Comparison of ENCODE assay signal across 10 mouse cellular contexts in genomic region chr7:81566892-81567291, GRCm38 (mm10). TPM values are rescaled to one million over a fixed set of nuclear protein-coding genes. Genes with fewer than 3 reads are reported as not detected.
A peak's percentile ranks its signal among the peaks of the same experiment; 100 is the strongest.
DNase-seq lines count a peak whose midpoint lies in the region; TF ChIP-seq lines count a peak whose summit lies in the region.
"Had no signal": no experiment of that assay in that cellular context is flagged by ENCODE, and none has a peak within 500 bp of the region (broad histone marks: within the 10 kb centered on the region; RNA-seq: fewer than 3 reads in every experiment).

Fsd2 (minus strand) TSS chr7:81566944.

- no peak for TF ChIP-seq CTCF in layer of hippocampus, adult 2 months (conservative IDR thresholded peaks at IDR 0.05)

- H3K4me3 ChIP-seq in layer of hippocampus, adult 2 months: no peak within 1 kb of the TSS

- no peak for DNase-seq in layer of hippocampus, adult 2 months (ENCODE audit: low spot score in 2 of 2)
- no peak for DNase-seq in layer of hippocampus, postnatal 25 days (ENCODE audit: extremely low spot score in 1 of 2, low spot score in 1 of 2)
- DNase-seq in gastrocnemius, adult 8-10 months (ENCODE audit: low spot score in 2 of 2): peak; percentile 61 to 79
- peak; percentile 78 for DNase-seq in heart, adult 9 months (ENCODE audit: low spot score in 2 of 2)
- DNase-seq in heart, postnatal 4 days: peak; percentile 74
- DNase-seq in cerebellum, postnatal 14 days: no peak
- DNase-seq in left cerebral cortex, postnatal 36 days (ENCODE audit: low spot score in 2 of 2): no peak
- DNase-seq: adrenal gland, adult 8-10 months; kidney, adult 11 months; left cerebral cortex, postnatal 4 days had no signal

- H3K27ac ChIP-seq in layer of hippocampus, adult 2 months: peak within 1 kb of the TSS; percentile 58

- intact Hi-C loops in left cerebral cortex, postnatal 36 days (cut with DNase I): no loop called here

RNA-seq across cellular contexts. Expression of gene Fsd2, which starts in this region (rescaled TPM):
- under 1 TPM; 0.27 to 0.28 TPM for total RNA-seq in layer of hippocampus, adult 2 months (2021)
- total RNA-seq in layer of hippocampus, postnatal 25 days (2021): under 1 TPM; 0.23 to 0.34 TPM
- total RNA-seq in gastrocnemius, adult 8-10 months (2022): 100 to 1,000 TPM; 291 to 459 (median 401) TPM
- total RNA-seq in heart, postnatal 4 days (2021): 100 to 1,000 TPM; 199 to 200 TPM
- under 1 TPM; 0.10 to 0.25 TPM for total RNA-seq in left cerebral cortex, postnatal 36 days (2021)

Comparison
In these comparisons a context has a peak if more than half of its experiments do, and no peak if none do; other contexts are left out.
1. RNA of gene Fsd2 (total RNA-seq): 291 to 459 TPM in gastrocnemius, adult 8-10 months and 199 to 200 TPM in heart, postnatal 4 days; 0.23 to 0.34 TPM in layer of hippocampus, postnatal 25 days, 0.27 to 0.28 TPM in layer of hippocampus, adult 2 months and 0.10 to 0.25 TPM in left cerebral cortex, postnatal 36 days; every median in the first group is over 100 times any median in the second.
2. DNase-seq: peak in gastrocnemius, adult 8-10 months (2 of 2), heart, adult 9 months (2 of 2) and heart, postnatal 4 days (single experiment); none in layer of hippocampus, adult 2 months (0 of 2), layer of hippocampus, postnatal 25 days (0 of 2), cerebellum, postnatal 14 days (0 of 2) and left cerebral cortex, postnatal 36 days (0 of 2).